9 mouse cellular contexts compared by ENCODE assay signal in genomic region chr8:125513242-125513866, GRCm38 (mm10). TPM values are rescaled to one million over a fixed set of nuclear protein-coding genes. Genes with fewer than 3 reads are reported as not detected.
DNase-seq lines count a peak whose midpoint lies in the region; ATAC-seq and TF ChIP-seq lines count a peak whose summit lies in the region.
"Had no signal": no experiment of that assay in that cellular context is flagged by ENCODE, and none has a peak within 500 bp of the region (broad histone marks: within the 10 kb centered on the region; RNA-seq: fewer than 3 reads in every experiment).

No protein-coding gene starts in this region.

- no peak for TF ChIP-seq CTCF in intestine, postnatal 0 days (IDR thresholded peaks at IDR 0.05; ENCODE audit: low read depth)

- 48% methylated on average over 5 of the region's 5 CpGs for WGBS in intestine, embryonic 14.5 days
- 63% methylated on average over 5 of the region's 5 CpGs for WGBS in intestine, postnatal 0 days
- WGBS in forebrain, embryonic 14.5 days: 51% methylated on average over 5 of the region's 5 CpGs
- WGBS in midbrain, embryonic 13.5 days: 56% methylated on average over 5 of the region's 5 CpGs

- no peak overlapping the region for H3K9ac ChIP-seq in intestine, embryonic 14.5 days (ENCODE audit: low read length)
- no peak overlapping the region for H3K9ac ChIP-seq in intestine, postnatal 0 days (ENCODE audit: low read depth, low read length)
- H3K9ac ChIP-seq in forebrain, embryonic 14.5 days (ENCODE audit: low read length): no peak overlapping the region; the same call in 1 of the 2 replicates
- H3K9ac ChIP-seq in midbrain, embryonic 13.5 days (replicated peaks): no peak overlapping the region
- H3K9ac ChIP-seq: liver, postnatal 0 days had no signal

- H3K4me3 ChIP-seq in intestine, embryonic 14.5 days (ENCODE audit: low read depth, low read length): no peak overlapping the region
- H3K4me3 ChIP-seq in intestine, postnatal 0 days (ENCODE audit: low read depth, low read length): no peak overlapping the region
- H3K4me3 ChIP-seq in brown adipose tissue, adult 24 weeks (ENCODE audit: insufficient read depth, low read depth, low read length): no peak overlapping the region
- H3K4me3 ChIP-seq in forebrain, embryonic 14.5 days (ENCODE audit: low read depth, low read length): no peak overlapping the region
- no peak overlapping the region for H3K4me3 ChIP-seq in midbrain, embryonic 13.5 days (replicated peaks)

- H3K9me3 ChIP-seq in intestine, embryonic 14.5 days (ENCODE audit: control insufficient read depth, low read length): no peaks in the 10 kb centered on the region
- H3K9me3 ChIP-seq in intestine, postnatal 0 days (ENCODE audit: control insufficient read depth): no peaks in the 10 kb centered on the region
- H3K9me3 ChIP-seq in forebrain, embryonic 14.5 days (replicated peaks; ENCODE audit: control insufficient read depth, low read length): no peaks in the 10 kb centered on the region
- H3K9me3 ChIP-seq in midbrain, embryonic 13.5 days: no peaks in the 10 kb centered on the region

- H3K27me3 ChIP-seq in intestine, embryonic 14.5 days (replicated peaks; ENCODE audit: control insufficient read depth, insufficient read depth, low read length): no peaks in the 10 kb centered on the region
- no peaks in the 10 kb centered on the region for H3K27me3 ChIP-seq in intestine, postnatal 0 days (replicated peaks; ENCODE audit: control insufficient read depth, insufficient read depth, low read length)
- H3K27me3 ChIP-seq in forebrain, embryonic 14.5 days (replicated peaks; ENCODE audit: control insufficient read depth, insufficient read depth, low read length): no peaks in the 10 kb centered on the region
- 0 out of 2 replicates have a peak, but pooled peaks cover under 1% of the 10 kb centered on the region for H3K27me3 ChIP-seq in midbrain, embryonic 13.5 days

- H3K36me3 ChIP-seq in intestine, embryonic 14.5 days (ENCODE audit: control insufficient read depth, insufficient read depth, low read length): no peaks in the 10 kb centered on the region
- H3K36me3 ChIP-seq in intestine, postnatal 0 days (ENCODE audit: control insufficient read depth, insufficient read depth): 0 out of 2 replicates have a peak, but pooled peaks cover 3% of the 10 kb centered on the region
- no peaks in the 10 kb centered on the region for H3K36me3 ChIP-seq in forebrain, embryonic 14.5 days (ENCODE audit: control insufficient read depth, insufficient read depth, low read length)
- no peaks in the 10 kb centered on the region for H3K36me3 ChIP-seq in midbrain, embryonic 13.5 days

- peak overlapping the region; percentile 58; the same call in 1 of the 2 replicates for H3K27ac ChIP-seq in intestine, embryonic 14.5 days (ENCODE audit: low read depth)
- H3K27ac ChIP-seq in intestine, postnatal 0 days (ENCODE audit: low read depth, low read length): no peak overlapping the region
- H3K27ac ChIP-seq in brown adipose tissue, adult 24 weeks (replicated peaks; ENCODE audit: low read depth, low read length): peak overlapping the region; percentile 91
- H3K27ac ChIP-seq in forebrain, embryonic 14.5 days (ENCODE audit: low read depth, low read length): peak overlapping the region; percentile 56
- peak overlapping the region; percentile 52 for H3K27ac ChIP-seq in midbrain, embryonic 13.5 days

- DNase-seq in intestine, embryonic 14.5 days (ENCODE audit: low spot score): no peak
- DNase-seq in forebrain, embryonic 14.5 days (ENCODE audit: low spot score): no peak
- no peak for DNase-seq in thymus, postnatal 25 days
- DNase-seq in right cerebral cortex, adult 2 months (ENCODE audit: low spot score in 2 of 2): no peak
- no peak for DNase-seq in spleen, adult 18-20 months
- DNase-seq: liver, postnatal 0 days had no signal

- no peak overlapping the region for H3K4me2 ChIP-seq in intestine, embryonic 14.5 days (ENCODE audit: low read length)
- H3K4me2 ChIP-seq in intestine, postnatal 0 days (replicated peaks; ENCODE audit: low read depth): no peak overlapping the region
- no peak overlapping the region for H3K4me2 ChIP-seq in forebrain, embryonic 14.5 days (ENCODE audit: low read length)
- no peak overlapping the region for H3K4me2 ChIP-seq in midbrain, embryonic 13.5 days (replicated peaks)

- peaks cover 30% of the 10 kb centered on the region for H3K4me1 ChIP-seq in intestine, embryonic 14.5 days (replicated peaks; ENCODE audit: control insufficient read depth, insufficient read depth, low read length)
- H3K4me1 ChIP-seq in intestine, postnatal 0 days (replicated peaks; ENCODE audit: control insufficient read depth, insufficient read depth, low read length): peaks cover 6% of the 10 kb centered on the region; the same call in 1 of the 2 replicates
- H3K4me1 ChIP-seq in brown adipose tissue, adult 24 weeks (ENCODE audit: control insufficient read depth, insufficient read depth, insufficient read length, low read length): peaks cover 52% of the 10 kb centered on the region
- H3K4me1 ChIP-seq in forebrain, embryonic 14.5 days (ENCODE audit: control insufficient read depth, insufficient read depth, low read length): peaks cover 39% of the 10 kb centered on the region
- H3K4me1 ChIP-seq in midbrain, embryonic 13.5 days (replicated peaks): peaks cover 66% of the 10 kb centered on the region

- no peak for ATAC-seq in intestine, embryonic 14.5 days (replicated peaks; ENCODE audit: low FRiP score, low TSS enrichment, low read depth)
- ATAC-seq in intestine, postnatal 0 days: no peak
- no peak for ATAC-seq in forebrain, embryonic 14.5 days
- no peak for ATAC-seq in midbrain, embryonic 13.5 days
- ATAC-seq: liver, postnatal 0 days had no signal

RNA-seq across cellular contexts. Expression of gene Sipa1l2, which starts 56.3 kb away (rescaled TPM):
- 6.9 and 7.2 TPM in 2 replicates for polyA plus RNA-seq in intestine, embryonic 14.5 days (2014; fragmentation: Nextera tagmentation; extraction: Ambion mirVana)
- 4.5 and 5.3 TPM in 2 replicates for polyA plus RNA-seq in intestine, postnatal 0 days (2015; fragmentation: Nextera tagmentation; extraction: Ambion mirVana)
- polyA plus RNA-seq in brown adipose tissue, adult 24 weeks (2012; ENCODE audit: insufficient read depth, insufficient read length, missing spikeins): 2.4 and 3.5 TPM in 2 replicates
- polyA plus RNA-seq in forebrain, embryonic 14.5 days (2014; fragmentation: Nextera tagmentation; extraction: Ambion mirVana): 15.5 and 19.9 TPM in 2 replicates
- 27.5 and 31.8 TPM in 2 replicates for polyA plus RNA-seq in midbrain, embryonic 13.5 days (2015; fragmentation: Nextera tagmentation; extraction: Ambion mirVana)
